Mouse (Mus musculus) left cerebral cortex, adult 2 months (tissue): ENCODE results near the gene Tyw3. TPM values are rescaled to one million over a fixed set of nuclear protein-coding genes. Genes with fewer than 3 reads are reported as not detected.
"Not testable (repeated sequence)": the region's sequence is repeated elsewhere in the genome, so short reads cannot be mapped to it uniquely, and the experiment has no call there.

Source experiments
- DNase-seq, 2 experiments: peaks; one replicate each; pipeline ENCODE4 v3.0.0; 2021 to 2022; ENCODE audit warnings: low spot score in 2 of 2, mixed read lengths in 1 of 2; ENCODE audit errors: extremely low spot score in 1 of 2
- H3K27ac ChIP-seq: fragments of 200-600 bp; 2 replicates; pipeline ENCODE4 v1.8.1; 2022
- H3K4me3 ChIP-seq: fragments of 200-600 bp; 2 replicates; pipeline ENCODE4 v1.8.1; 2022
- CTCF ChIP-seq: fragments of 200-600 bp; IDR thresholded peaks from 2 replicates; pipeline ENCODE4 v1.8.1; 2022; ENCODE audit warnings: antibody characterized with exemption, mild to moderate bottlenecking, moderate library complexity
- intact Hi-C: fragments of 180-260 bp; cut with DNase I; formaldehyde crosslinking; loops from one replicate; pipeline ENCODE4 v1.15.1; 2025
- long read RNA-seq, 2 experiments: library from polyadenylated mRNA; stranded (forward); transcript quantifications; one replicate each; pipeline ENCODE4 v2.0.0; 2021; ENCODE audit warnings: borderline mapping rate in 2 of 2
- total RNA-seq, 2 experiments: library from RNA; stranded (reverse); gene quantifications; 2 replicates each; pipeline ENCODE4 v1.2.3; 2021

Gene Tyw3
- 10 to 100 TPM; 13.0 to 16.9 TPM for total RNA-seq
- long read RNA-seq, experiment 1, full-length matches to known transcripts, result 14 of 16 reads
- long read RNA-seq, experiment 1, partial matches to known transcripts, result 0 of 16 reads
- long read RNA-seq, experiment 1, other reads (novel, unspliced or antisense), result 2 of 16 reads
- long read RNA-seq, experiment 2, full-length matches to known transcripts, result 9 of 14 reads
- long read RNA-seq, experiment 2, partial matches to known transcripts, result 1 of 14 reads
- long read RNA-seq, experiment 2, other reads (novel, unspliced or antisense), result 4 of 14 reads

- DNase-seq, result peak; percentile 98 to 100
- intact Hi-C loops, result loop anchor here (2.0 kb wide), 1 partner anchor 496 kb away; the partner anchor contains the start of genes Fpgt and Lrriq3
- Histone ChIP-seq H3K27ac (peak within 1 kb of the TSS; percentile 96), H3K4me3 (peak within 1 kb of the TSS; percentile 100)
- TF ChIP-seq CTCF, result peak; percentile 36
Measured at GRCm38 (mm10) chr3:154596934-154597554, at the start of gene Tyw3. Tyw3 (minus strand) TSS chr3:154597104.

- Histone ChIP-seq H3K4me3 (no peak overlapping the region), H3K27ac (no peak overlapping the region)
- DNase-seq, result no peak
- intact Hi-C loops, result no loop called here
- no peak for TF ChIP-seq CTCF
Measured at GRCm38 (mm10) chr3:154633091-154633490, 36.2 kb upstream of the Tyw3 start.

GRCm38 (mm10) chr3:154631281-154631680 is 34.4 kb upstream of the Tyw3 start:
- H3K4me3 ChIP-seq, DNase-seq, intact Hi-C loops, H3K27ac ChIP-seq: not testable (repeated sequence)

DNA sequence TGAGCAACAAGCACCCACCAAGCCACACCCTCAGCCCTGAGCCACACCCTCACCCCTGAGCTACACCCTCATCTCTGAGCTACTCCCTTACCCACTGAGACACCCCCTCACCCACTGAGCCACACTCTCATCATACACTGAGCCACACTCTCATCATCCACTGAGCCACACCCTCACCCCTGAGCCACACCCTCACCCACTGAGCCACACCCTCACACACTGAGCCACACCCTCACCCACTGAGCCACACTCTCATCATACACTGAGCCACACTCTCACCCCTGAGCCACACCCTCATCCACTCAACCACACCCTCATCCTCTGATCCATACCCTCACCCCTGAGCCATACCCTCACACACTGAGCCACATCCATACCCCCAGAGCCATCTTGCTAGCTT is 31.4 kb upstream of the Tyw3 start:
- no peak overlapping the region for H3K27ac ChIP-seq
- TF ChIP-seq CTCF, result no peak
- no peak overlapping the region for H3K4me3 ChIP-seq
- DNase-seq, result no peak
- intact Hi-C loops, result no loop called here

- intact Hi-C loops, result no loop called here
- TF ChIP-seq CTCF, result no peak
- no peak overlapping the region for H3K4me3 ChIP-seq
- H3K27ac ChIP-seq, result no peak overlapping the region
- no peak for DNase-seq
Measured at GRCm38 (mm10) chr3:154616106-154616505, 19.2 kb upstream of the Tyw3 start.

GRCm38 (mm10) chr3:154615304-154615703 is 18.4 kb upstream of the Tyw3 start:
- no peak for TF ChIP-seq CTCF
- H3K27ac ChIP-seq, result no peak overlapping the region
- no peak for DNase-seq
- H3K4me3 ChIP-seq, result no peak overlapping the region
- intact Hi-C loops, result no loop called here

GRCm38 (mm10) chr3:154614771-154615170 is 17.9 kb upstream of the Tyw3 start:
- no peak for TF ChIP-seq CTCF
- intact Hi-C loops, result no loop called here
- Histone ChIP-seq H3K27ac (no peak overlapping the region), H3K4me3 (no peak overlapping the region)
- no peak for DNase-seq

DNA sequence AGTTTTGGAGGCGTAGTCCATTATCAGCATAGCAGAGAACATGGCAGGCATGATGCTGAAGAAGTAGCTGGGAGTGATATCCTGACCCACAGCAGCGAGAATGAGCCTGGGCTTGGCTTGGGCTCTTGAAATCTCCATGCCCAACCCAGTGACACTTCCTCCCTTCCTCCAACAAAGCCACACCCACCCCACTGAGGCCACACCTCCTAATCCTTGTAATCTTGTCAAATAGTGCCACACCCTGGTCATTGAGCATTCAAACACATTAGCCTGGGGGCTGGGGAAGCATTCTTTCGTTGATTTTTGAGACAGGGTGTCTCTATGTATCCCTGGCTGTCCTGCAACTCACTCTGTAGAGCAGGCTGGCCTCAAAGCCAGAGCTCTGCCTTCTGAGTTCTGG is 15.0 kb upstream of the Tyw3 start:
- DNase-seq, result no peak
- Histone ChIP-seq H3K27ac (no peak overlapping the region), H3K4me3 (no peak overlapping the region)
- TF ChIP-seq CTCF, result no peak
- intact Hi-C loops, result no loop called here

DNA sequence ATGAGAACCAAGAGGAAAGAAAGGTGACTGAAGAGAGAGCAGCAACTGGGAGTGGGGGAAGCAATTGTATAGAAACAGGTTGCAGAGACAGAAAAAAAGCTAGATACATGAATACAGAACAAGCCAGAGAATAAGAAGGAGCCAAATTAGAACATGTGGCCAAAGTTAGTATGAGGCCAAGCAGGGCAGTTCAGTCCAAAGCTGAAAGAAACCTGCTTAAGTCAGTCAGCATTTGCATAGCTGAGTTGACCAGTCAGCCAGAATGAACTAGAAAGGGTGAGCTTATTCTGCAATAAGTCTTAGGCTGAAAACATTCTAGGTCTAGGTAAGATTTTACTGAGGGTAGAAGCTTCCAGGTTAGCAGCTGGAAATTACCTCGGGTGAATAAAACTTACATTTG is 11.0 kb upstream of the Tyw3 start:
- Histone ChIP-seq H3K27ac (no peak overlapping the region), H3K4me3 (no peak overlapping the region)
- TF ChIP-seq CTCF, result no peak
- no peak for DNase-seq
- intact Hi-C loops, result no loop called here

DNA sequence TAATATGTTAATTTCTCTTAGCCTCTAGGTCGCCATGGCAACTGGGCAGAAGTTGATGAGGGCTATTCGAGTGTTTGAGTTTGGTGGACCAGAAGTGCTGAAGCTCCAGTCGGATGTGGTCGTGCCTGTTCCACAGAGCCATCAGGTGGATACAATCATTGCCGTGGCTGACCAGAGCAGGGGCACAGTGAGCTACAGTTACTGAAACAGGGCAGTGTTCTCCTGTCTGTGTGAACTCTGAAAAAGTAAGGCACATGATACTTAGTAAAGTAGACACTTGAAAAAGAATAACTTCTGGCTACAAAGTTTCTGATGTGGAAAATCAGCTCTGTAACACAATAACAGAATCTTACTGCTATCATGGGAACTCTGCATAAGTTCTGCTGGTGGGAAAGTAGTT is 8.0 kb upstream of the Tyw3 start:
- intact Hi-C loops, result no loop called here
- no peak for TF ChIP-seq CTCF
- H3K27ac ChIP-seq, result no peak overlapping the region
- H3K4me3 ChIP-seq, result no peak overlapping the region
- no peak for DNase-seq

DNA sequence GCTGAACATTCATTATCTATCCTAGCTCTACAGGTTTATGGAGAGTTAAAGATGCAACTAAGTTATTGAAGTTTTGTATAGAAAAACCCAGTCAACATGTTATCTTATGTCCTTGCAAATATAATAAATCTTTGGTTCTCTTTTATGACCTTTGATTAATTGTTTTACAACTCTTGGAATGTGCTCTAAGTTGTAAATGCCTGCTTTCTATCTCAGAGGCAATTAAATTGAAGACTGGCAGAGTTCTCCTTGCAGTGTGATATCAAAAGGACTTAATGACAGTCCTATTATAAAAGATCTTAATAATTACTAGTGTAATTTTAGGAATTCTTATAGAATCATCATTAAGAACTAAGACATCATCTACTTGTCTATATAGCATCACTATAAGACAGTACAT is 5.2 kb upstream of the Tyw3 start:
- no peak for TF ChIP-seq CTCF
- Histone ChIP-seq H3K4me3 (no peak overlapping the region), H3K27ac (no peak overlapping the region)
- DNase-seq, result no peak
- intact Hi-C loops, result no loop called here

DNA sequence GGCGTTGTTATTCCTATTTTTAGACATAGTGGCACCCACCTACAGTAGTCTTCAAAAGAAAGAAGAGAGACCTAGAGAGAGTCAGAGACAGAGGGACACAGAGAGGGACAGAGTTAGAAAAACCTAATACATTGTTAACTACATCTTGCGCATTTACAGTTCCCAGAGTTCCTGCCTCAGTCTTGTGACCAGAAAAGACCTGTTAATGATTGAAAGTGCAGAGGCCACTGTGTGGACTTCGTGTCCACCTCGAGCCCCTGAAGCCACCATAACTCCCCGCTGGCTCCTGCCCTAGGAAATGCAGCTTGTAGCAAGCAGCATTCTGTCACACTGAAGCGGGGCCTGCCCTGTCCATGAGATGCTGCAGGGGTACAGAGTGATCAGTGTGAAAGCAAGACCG is 657 bp upstream of the Tyw3 start:
- DNase-seq, result no peak
- intact Hi-C loops, result loop anchor here (2.0 kb wide), 1 partner anchor 495 kb away; the partner anchor contains the start of genes Fpgt and Lrriq3
- Histone ChIP-seq H3K27ac (peak overlapping the region; percentile 96; the same call in 1 of the 2 replicates), H3K4me3 (peak overlapping the region; percentile 100)
- no peak for TF ChIP-seq CTCF
